Mouse (Mus musculus) kidney, adult 11 months (tissue): ENCODE measurements at regions not wholly inside any gene's neighbourhood (a gene's known extent, or its start where the extent isn't known, plus 50 kb on each side); places are given as distances from the start of the nearest gene placed in this dataset.

Experiments
- DNase-seq: peaks from one replicate; pipeline ENCODE4 v3.0.0; 2022

DNA sequence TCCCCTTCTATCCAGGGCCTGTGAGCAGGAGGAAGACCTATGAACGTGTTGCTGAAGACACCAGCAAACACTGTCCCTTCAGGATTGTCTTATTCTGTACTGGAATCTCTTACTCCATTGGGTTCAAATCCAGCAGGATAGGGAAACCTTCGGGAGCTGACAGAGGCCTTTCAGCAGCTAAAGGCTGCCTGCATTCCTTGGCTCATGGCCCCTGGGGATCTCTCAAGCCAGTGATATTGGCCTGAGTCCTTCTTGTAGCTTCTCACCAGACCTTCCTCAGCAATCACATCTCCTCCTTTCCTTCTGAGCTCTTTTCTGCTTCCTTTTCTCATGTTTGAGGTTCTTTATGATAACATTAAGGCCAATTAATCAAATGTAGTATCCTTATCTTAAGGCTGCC, 103.8 kb upstream of the Sh3bp4 start:
- DNase-seq = no peak

DNA sequence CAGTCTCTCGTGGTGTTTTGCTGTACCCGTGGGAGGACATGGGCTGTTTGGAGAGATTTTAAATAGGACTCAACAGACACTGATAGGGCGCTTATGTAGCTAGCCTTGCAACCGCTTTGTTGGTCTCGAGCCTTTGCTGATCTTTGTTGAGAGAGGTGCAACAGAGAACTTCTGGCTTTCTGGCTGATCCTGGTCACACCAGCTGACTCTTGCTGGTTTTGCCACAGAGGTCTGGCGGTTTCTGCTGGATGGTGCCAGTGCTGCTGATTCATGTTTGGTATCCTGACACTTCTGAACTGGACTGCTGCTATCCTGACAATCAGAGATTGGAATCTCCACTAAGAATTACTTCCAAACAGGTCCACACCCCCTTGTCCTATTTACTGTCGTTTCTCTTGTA, 102.1 kb upstream of the Sh3bp4 start:
- no peak for DNase-seq

DNA sequence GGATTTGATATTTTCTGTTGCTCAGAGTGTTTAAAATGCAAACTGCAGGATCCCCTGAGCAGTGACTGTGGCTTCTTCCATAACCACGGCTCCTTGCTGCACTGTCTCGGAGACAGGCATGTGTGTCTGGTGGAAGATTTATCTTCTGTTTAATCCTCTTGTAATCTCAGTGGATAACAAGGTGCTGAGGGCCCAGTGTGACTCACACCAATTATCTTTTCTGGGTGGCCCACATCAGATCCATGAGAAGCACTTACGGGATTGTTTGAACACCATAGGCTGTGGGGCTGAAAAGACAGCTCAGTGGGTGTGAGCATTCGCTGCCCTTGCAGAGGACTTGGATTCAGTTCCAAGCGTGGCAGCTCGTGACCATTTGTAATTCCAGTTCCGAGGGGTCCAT, 101.2 kb upstream of the Sh3bp4 start:
- no peak for DNase-seq

DNA sequence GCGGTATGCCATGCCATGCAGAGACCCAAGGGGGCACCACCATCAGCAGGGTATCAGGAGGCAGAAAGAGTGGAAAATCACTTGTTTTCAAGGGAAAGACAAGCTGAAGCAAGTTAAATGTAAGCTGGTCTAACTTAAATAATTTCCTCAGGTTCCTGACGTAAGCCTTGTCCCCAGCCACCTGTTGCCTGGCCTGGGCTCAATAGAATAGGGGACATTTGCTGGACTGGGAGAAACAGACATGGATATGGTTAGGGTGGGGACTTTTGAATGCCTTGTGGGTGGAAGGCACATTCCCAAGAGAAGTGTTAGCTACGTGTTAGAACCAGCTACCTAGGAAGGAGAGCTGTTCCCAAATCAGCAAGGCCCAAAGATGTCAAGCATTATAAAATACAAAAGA, 100.6 kb upstream of the Sh3bp4 start:
- DNase-seq = no peak

DNA sequence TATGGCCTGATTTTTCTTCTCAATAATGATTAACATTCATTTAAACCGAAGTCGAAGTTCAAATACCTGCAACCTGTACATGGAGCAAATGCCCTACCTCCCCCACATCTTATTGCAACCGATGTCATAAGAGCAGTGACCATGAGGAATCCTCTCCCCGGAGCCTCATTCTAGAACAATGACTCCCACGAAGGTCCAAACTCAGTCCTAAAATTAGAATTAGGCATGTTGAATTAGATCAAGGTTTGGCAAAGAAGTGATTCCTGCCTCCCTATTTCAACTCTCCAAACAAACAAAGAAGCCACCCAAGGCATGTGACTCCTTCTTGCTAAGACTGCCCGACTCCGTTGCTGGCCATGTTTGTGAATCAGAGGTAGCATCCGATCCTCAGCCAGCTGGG, 94.1 kb upstream of the Sh3bp4 start:
- DNase-seq = peak; percentile 17

DNA sequence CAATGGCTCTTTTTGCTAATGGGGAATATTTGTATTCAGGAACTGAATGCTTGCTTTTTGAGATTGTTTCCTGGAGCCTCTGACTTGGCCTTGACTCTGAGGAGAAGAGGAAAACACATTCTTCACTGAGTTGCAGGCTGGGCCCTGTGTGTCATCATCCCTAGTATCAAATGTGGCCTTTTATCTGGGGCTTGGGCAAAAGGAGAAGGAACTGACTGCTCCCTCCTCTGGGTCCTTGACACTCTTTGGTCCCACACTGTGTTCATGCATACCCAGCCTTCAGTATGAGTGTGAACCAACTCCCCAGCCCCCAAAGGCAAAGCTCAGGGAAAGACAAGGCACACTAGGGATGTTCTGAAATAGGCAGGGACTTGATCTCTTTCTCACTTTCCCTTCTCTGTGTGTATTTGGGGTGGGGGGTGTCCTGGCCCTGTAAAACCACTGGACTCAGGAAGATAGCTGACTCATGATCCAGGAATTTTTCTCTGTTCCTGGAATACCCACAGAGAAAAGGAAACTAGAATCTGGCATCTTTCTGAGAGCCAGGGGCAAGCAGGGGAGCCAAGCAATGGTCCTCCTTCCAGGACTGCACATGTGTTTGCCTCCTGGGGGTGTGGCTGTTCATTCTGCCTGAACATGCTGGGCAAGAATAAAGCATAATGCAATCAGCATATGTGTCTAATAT, 82.1 kb upstream of the Sh3bp4 start:
- DNase-seq = no peak

DNA sequence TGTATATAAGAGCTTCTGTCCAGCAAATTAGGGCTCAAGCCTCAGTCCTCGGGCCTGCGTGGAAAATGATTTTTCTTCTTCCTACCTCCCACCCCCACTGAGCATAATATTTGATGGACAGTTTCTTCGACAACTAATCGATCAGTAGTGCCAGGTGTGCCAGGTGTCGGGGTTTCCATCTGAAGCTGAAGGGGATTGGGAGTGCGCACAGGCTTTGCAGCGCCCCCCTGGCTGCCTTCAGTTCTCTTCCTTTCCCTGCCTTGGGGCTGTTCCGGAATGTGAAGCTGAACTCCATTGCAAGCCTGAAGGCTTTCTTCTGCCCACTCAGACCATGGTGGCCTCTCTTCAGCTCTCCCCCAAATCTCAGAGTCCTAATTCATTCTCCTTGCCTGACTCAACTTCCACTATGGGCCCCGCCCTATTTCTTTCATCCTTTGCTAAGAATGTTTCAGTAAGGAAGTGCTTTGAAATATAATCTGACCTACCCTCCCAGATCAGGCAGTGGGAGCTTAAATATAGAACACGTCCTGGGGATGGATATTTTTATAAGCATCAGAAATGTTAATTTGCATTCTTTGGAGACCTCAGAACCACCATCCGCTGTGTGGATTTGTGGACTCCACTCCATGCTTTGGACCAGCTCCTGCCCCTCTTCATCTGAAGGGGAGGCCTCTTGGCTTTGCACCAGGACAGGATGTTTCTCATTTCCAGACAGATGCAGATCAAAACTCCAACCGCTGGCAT, 75.5 kb upstream of the Sh3bp4 start:
- no peak for DNase-seq

DNA sequence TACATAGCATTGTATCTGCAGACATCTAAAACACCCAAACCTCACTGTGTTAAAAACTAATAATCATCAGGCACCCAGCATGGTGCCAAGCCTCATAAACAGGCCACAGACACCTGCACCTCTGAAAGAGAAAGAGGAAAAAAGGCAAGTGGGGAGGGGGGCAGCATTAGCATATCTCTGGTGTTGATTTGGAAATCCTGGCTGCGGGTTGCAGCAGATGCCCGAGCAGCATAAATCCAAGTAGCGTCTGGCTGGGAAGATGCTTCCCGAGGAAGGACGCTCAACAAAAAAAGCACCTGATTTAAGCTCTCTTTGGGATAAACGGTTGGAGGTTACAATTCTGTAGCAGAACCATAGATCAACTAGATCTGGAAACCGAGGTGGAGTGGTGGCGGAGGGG, 74.3 kb upstream of the Sh3bp4 start:
- no peak for DNase-seq

DNA sequence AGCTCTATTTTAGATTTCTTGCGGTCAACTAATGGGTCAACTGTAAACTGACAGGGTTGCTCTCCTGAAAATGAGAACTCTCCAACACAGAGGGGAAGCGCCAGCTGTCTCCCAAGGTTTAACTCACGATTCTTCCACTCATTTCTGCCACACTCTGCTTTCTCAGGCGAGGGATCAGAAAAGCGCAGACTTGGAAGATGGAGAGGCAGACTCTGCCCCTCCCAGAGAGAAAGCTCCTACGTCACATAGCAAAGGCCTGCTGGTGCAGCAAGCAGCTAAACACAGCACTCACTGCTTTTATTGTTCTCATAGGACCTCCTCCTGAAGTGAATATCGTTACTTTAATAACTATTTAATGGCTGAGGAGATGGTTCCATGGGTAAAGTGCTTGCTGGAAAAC, 73.6 kb upstream of the Sh3bp4 start:
- DNase-seq = no peak

DNA sequence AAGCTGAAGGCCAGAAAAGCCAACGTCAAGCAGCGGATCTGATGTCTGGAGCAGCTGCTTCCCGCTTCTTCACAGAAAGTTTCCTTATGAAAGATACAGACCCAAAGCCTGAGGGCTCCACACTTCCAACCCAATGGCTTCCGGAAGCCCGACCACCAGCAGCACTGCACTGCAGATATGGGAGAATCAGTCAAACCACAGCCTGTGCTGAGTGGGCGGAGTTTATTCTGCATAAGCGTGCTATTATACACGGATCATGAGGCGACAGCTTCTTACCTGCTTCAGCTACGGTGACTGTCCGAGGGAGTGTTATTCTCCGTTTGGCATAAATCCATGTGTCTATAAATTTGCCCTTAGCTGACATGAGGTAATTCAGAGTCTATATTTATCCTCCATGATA, 72.4 kb upstream of the Sh3bp4 start:
- DNase-seq = no peak

DNA sequence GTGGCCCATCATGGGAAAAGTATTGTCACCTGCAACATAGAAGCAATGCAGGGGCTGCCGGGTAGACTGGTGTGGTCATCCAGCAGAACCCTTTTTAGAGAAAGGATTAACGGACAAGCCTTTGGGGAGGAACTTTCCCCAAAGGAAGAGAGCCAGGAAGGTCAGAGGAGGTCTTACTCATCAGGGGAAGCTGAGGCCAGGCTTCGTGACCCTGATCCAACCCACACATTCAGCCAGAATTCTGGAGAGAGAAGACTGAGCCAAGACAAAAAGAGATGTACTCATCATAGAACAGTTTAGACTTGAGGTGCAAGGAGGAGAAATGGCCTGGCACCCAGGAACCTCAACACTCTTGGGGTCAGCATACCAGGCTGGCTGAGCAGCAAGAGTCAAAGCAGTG, 67.9 kb upstream of the Sh3bp4 start:
- DNase-seq = no peak

DNA sequence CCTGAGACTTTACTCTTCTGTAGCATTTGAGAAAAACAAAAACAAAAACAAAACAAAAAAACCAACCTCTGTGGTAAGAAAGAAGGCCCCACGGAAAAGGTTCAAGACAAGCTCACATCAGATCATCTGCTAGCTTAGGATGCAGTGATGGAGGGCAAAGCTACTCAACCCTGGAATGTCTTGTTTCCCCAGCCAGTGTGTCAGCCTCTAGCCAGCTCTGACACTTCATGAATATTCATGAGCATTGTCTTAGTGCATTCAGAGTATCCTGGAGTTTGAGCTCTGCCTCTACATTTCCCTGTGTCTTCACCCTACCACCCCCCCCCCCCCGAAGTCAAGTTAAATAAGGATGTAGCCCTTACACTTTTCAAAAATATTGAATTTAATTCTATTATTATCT, 66.5 kb upstream of the Sh3bp4 start:
- no peak for DNase-seq

DNA sequence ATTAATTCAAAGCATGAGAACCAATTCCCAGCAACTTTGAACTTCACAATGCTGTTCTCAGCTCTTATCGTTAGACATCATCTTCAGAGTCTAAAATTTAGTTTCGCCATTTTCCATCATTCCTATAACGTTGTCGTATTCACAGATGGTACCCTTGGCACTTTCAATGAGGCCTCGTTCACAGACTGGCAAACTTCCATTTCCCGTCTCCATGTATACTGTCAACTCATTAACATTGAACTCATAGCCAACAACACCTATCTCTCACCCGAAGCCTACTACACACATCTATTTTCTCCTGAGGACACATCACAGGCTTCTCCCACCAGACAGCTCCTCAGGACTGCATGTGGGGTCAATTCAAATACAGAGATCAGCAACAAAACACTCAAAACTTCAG, 62.7 kb upstream of the Sh3bp4 start:
- no peak for DNase-seq

DNA sequence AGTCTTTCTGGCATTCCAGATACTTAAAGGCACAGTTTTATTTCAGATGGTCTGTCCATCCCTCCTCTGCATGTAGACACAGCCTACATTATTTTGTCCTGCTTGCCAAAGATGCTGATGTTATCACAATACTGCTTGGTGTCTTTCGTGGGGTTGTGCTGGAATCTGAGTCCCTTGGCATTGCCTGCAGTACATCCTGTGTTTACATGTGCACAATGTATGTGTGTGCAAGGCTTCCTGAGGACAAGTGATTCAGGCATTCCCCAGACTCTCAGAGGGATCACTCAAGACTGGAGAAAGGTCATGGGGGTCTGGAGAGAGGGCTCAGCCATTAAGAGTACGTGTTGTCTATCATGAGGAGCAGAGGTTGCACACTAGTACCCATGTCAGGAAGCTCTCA, 60.0 kb upstream of the Sh3bp4 start:
- no peak for DNase-seq

DNA sequence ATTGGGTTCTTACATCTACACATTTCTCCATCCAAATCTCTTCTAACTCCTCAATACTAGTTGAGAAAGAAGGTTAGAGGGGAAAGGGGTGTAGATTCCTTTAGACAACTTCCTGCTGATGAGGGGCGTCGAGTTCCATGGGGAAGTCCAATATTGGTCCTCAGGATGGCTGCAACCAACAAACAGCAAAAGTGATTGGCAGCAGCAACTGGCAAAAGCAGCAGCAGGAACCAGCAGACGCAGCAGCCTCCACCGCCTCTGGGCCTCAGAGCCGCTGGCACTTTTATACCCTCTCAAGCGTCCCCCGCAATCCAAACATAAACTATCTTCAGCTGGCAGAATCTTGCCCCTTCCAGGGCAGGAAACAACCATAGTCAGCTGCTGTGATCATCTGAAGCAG, 58.8 kb upstream of the Sh3bp4 start:
- DNase-seq = no peak

DNA sequence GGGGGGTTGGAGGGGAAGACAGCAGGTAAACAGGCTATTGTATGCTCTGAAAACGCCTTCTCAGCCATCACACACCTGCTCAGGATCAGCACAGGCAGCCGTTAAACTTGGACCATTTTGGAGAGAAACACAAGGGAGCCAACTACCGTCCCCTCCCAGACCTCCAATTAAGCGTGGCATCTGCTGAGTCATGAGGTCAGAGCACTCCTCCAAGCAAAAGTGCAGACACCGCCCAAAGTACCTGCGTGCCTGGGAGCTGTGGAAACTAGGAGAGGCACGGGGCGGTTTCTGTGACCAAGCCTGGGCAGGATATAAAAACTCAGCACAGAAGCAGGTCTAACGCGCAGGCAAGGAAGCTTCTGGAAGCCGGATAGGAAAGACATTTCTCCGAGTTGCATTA, 54.8 kb upstream of the Sh3bp4 start:
- DNase-seq = peak; percentile 83

DNA sequence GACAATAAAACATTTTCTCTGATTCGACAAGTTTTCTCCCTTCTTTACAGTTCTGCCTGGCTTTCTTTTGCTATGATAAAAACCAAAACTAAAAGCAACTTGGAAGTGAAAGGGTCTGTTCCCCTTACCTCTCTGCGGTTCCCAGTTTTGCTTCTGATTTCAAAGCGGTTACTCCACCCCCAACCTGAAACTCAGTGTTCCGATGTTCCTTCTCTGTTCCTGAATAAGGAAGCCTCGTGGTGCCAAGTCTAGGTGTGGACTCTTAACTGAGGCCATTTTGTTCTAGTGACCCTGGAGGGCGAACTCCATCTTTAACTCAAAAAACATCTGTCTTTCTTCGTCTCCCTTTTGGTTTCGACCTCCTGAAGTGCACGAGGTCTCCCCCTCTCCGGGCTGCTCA, 54.4 kb upstream of the Sh3bp4 start:
- DNase-seq = no peak

DNA sequence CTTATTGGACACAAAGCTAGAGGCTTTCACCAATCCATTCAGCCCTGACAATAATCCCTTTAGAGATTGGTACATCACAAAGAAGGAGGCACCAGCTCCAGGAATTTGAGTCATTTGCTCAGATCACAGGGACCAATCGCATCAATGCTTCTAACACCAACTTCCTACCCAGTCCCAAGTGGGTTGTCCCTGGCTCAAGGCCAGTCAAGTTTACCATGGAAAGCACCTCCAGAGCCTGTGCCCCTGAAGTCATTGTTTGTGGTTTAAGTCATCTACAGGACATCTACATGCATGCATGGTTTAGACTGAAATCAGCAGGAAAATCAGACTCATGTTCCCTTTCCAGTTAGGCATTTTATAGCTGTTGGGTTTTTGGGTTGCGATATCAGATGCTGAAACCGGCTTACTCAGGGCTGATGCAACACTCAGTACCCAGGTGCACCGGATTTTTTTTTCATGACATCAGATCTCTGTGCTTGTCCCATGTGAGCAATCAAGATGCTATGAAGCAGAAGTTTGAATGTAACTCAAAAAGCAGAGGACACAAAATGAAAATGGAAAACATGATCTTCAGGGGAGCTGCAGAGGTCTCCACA, 50.3 kb upstream of the Sh3bp4 start:
- DNase-seq = no peak
